Mouse (Mus musculus): ENCODE data around the gene Gm9999. TPM values are rescaled to one million over a fixed set of nuclear protein-coding genes. Genes with fewer than 3 reads are reported as not detected.
"Not testable (repeated sequence)": the region's sequence is repeated elsewhere in the genome, so short reads cannot be mapped to it uniquely, and the experiment has no call there.

The Gm9999 gene
- polyA plus RNA-seq, 1 experiment from 2014 or later = not detected

GRCm38 (mm10) chr7:47026899-47027298, 43.5 kb downstream of the Gm9999 start:
- not testable (repeated sequence) for DNase-seq (ENCODE audit: low spot score)

GRCm38 (mm10) chr7:47027520-47027919, 44.1 kb downstream of the Gm9999 start:
- no peak for DNase-seq (ENCODE audit: low spot score)

DNA sequence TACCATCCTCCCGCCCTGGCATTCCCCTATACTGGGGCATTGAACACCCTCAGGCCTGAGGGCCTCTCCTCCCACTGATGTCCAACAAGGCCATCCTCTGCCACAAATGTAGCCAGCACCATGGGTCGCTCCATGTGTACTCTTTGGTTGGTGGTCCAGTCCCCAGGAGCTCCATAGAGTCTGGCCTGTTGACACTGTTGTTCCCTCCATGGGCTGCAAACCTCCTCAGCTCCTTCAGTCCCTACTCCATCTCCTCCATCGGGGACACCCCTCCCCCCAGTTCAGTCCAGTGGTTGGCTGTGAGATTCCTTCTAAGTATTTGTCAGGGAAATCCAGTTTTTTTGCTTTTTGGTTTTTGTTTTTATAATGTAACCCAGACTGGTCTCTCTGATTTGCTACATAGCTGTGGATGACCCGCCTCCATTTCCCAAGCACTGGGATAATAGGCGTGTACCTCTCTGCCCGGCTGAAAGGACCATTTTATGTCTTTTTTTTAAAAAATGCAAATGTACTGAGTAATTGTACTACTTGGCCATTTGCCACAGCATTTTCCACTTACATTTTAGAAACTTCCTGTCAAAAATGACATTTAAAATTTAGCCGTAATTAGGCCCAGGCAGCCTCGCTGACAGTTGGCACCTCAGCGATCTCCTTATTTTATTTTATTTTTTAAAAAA, 47.3 kb downstream of the Gm9999 start:
- DNase-seq (ENCODE audit: low spot score) = no peak

GRCm38 (mm10) chr7:47031371-47031770, 48.0 kb downstream of the Gm9999 start:
- no peak for DNase-seq (ENCODE audit: low spot score)

DNA sequence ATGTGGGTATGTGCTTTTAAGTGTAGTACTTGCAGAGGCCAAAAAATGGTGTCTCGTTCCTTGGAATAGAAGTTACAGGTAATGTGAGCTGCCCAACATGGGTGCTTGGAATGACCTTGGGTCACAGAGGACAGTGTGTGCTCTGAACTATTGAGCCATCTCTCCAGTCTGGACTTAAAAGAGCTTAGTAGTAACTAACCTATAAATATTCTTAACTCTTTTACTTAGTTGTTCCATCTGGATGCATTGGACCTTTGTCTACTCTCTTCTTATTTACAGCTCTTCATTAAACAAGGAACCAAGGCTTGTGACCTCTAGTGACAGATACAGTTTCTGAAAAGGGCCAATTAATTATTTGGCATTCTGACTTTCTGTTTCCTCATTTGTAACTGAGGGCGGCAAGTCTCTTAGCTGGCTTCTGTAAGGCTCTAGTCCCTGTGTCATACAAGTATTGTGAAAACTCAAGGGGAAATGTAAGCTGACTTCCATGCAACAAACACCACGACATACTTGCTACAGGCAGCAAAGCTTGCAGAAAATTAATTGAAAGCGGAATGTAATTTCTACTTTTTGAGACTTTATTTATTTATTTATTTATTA, 51.5 kb downstream of the Gm9999 start:
- DNase-seq (ENCODE audit: low spot score) = no peak

DNA sequence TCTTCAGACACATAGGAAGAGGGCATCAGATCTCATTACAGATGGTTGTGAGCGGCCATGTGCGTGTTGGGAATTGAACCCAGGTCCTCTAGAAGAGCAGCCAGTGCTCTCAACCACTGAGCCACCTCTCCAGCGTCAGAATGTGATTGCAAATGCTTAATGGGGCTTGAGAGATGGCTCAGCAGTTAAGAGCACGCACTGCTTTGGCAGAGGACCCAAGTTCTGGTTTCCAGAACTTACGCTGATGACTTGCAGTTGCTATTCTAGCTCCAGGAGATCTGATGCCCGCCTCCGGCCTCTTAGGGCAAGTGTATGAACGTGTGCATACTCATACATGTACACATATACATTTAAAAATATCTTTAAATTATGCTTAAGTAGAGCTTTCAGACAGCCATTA, 52.0 kb downstream of the Gm9999 start:
- no peak for DNase-seq (ENCODE audit: low spot score)

Other genes starting within 250 kb of the Gm9999 start
- 6.2 and 6.3 TPM in 2 replicates for gene Saa1, start 240.6 kb upstream of the Gm9999 start, polyA plus RNA-seq (2015; fragmentation: Nextera tagmentation; extraction: Ambion mirVana)
- gene Saa2, start 231.8 kb upstream of the Gm9999 start, polyA plus RNA-seq (2015; fragmentation: Nextera tagmentation; extraction: Ambion mirVana) = 2.7 and 2.8 TPM in 2 replicates
- gene Hps5, start 187.5 kb upstream of the Gm9999 start, polyA plus RNA-seq (2015; fragmentation: Nextera tagmentation; extraction: Ambion mirVana) = 15.1 and 16.8 TPM in 2 replicates
- 54.3 and 56.6 TPM in 2 replicates for gene Gtf2h1, start 187.5 kb upstream of the Gm9999 start, polyA plus RNA-seq (2015; fragmentation: Nextera tagmentation; extraction: Ambion mirVana)
- 1,216 and 1,339 TPM in 2 replicates for gene Ldha, start 142.1 kb upstream of the Gm9999 start, polyA plus RNA-seq (2015; fragmentation: Nextera tagmentation; extraction: Ambion mirVana)
- gene Ldhc, start 122.4 kb upstream of the Gm9999 start, polyA plus RNA-seq (2015; fragmentation: Nextera tagmentation; extraction: Ambion mirVana) = not detected in 2 replicates
- gene Tsg101, start 63.6 kb upstream of the Gm9999 start, polyA plus RNA-seq (2015; fragmentation: Nextera tagmentation; extraction: Ambion mirVana) = 145 and 152 TPM in 2 replicates
- gene Uevld, start 25.1 kb upstream of the Gm9999 start, polyA plus RNA-seq (2015; fragmentation: Nextera tagmentation; extraction: Ambion mirVana) = 6.1 and 6.4 TPM in 2 replicates
- 14.7 and 15.1 TPM in 2 replicates for gene Spty2d1, start 24.8 kb downstream of the Gm9999 start, polyA plus RNA-seq (2015; fragmentation: Nextera tagmentation; extraction: Ambion mirVana)
- gene Tmem86a, start 67.0 kb downstream of the Gm9999 start, polyA plus RNA-seq (2015; fragmentation: Nextera tagmentation; extraction: Ambion mirVana) = 20.5 and 21.3 TPM in 2 replicates
- gene Ptpn5, start 150.1 kb downstream of the Gm9999 start, polyA plus RNA-seq (2015; fragmentation: Nextera tagmentation; extraction: Ambion mirVana) = 0.24 and 0.27 TPM in 2 replicates
- gene Mrgpra6, start 221.3 kb downstream of the Gm9999 start, polyA plus RNA-seq (2015; fragmentation: Nextera tagmentation; extraction: Ambion mirVana) = not detected in 2 replicates

All from thymus, postnatal 0 days (tissue).